Mouse (Mus musculus): ENCODE data around the gene Rnase4. TPM values are rescaled to one million over a fixed set of nuclear protein-coding genes. Genes with fewer than 3 reads are reported as not detected.

Rnase4 gene
- polyA plus RNA-seq, 2 experiments, result 12.8 to 20.2 TPM

DNA sequence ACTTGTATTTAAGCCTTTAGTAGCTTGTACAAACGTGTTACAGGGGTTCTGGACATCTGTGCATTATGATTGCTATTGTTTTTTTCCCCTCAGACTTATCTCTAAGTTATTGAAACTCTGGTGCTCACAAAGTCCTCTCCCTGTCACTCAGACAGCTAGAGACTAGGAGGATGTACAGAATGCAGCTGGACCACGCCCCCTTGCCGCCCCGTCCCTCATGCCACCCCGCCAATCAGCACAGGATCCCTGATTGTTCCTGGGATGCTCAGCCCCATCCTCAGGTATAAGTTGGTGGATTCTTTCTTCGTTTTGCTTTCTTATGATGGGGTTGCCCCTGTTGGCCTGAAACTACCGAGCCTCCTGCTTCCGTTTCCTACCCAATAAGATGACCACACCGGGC lies 22.6 kb downstream of the Rnase4 start:
- Histone ChIP-seq H3K4me2 (ENCODE audit: low read depth) (no peak overlapping the region), H3K4me1 (replicated peaks; ENCODE audit: control insufficient read depth in 2 of 2, insufficient read depth in 2 of 2, low read length in 1 of 2) (peaks cover 0 to 4% of the 10 kb centered on the region in 2 experiments; a peak in 1 of 4 replicates), H3K36me3 (replicated peaks; ENCODE audit: control insufficient read depth, insufficient read depth, low read depth) (no peaks in the 10 kb centered on the region), H3K4me3 (ENCODE audit: insufficient read depth in 1 of 2, low read depth in 2 of 2, low read length in 2 of 2) (no peak overlapping the region), H3K9me3 (ENCODE audit: control insufficient read depth, low read length) (no peaks in the 10 kb centered on the region), H3K27ac (no peak overlapping the region), H3K27me3 (ENCODE audit: control insufficient read depth, insufficient read depth, low read length) (no peaks in the 10 kb centered on the region), H3K9ac (replicated peaks) (no peak overlapping the region)
- no peak for DNase-seq (ENCODE audit: low read depth in 3 of 3, low spot score in 3 of 3)
- WGBS (ENCODE audit: insufficient replicate concordance), result 49% methylated on average over 9 of the region's 9 CpGs
- TF ChIP-seq EP300 (IDR thresholded peaks at IDR 0.05; ENCODE audit: low read depth) (no peak), CTCF (IDR thresholded peaks at IDR 0.05; ENCODE audit: low read depth) (no peak)
- no peak for ATAC-seq (ENCODE audit: insufficient read depth)

DNA sequence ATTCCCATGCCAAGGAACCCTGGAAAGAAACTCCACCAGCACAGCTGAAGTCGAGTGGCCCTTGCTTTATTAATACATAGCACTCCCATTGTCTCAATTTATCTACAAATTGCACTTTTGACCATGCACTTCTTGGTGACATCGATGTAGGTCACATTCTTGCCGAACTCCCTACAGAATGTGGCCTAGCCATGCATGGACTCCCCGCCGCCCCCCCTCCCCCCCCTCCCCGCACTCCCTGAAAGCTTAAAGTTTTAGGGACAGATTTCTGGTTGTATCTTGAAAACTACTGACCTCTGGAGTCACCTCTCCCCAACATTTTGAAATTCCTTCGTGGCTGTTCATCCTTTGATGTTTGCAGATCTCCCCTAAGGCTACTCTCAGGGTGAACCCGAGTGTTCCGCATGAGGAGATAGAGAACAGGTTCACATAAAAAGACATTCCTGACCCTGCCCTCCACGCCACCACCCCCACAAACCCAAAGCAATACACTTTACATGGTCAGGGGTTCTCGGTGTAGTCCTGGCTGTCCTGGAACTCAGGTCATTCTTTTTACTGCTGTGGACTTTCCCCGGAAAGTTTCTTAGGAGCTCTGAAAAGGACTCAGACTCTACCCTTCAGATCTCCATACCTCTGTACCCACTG lies 23.2 kb downstream of the Rnase4 start, which contains the start of gene Eddm3b:
Eddm3b (plus strand) TSS at position 511 of the 645 bp plus-strand sequence.
- ATAC-seq (ENCODE audit: insufficient read depth) (no peak), DNase-seq (ENCODE audit: low read depth in 3 of 3, low spot score in 3 of 3) (no peak)
- no peak within 1 kb of the TSS for H3K27ac ChIP-seq
- H3K4me1 ChIP-seq (replicated peaks; ENCODE audit: control insufficient read depth in 2 of 2, insufficient read depth in 2 of 2, low read length in 1 of 2), result peaks cover 0 to 4% of the 10 kb centered on the region in 2 experiments; a peak in 1 of 4 replicates
- TF ChIP-seq EP300 (IDR thresholded peaks at IDR 0.05; ENCODE audit: low read depth), result no peak
- TF ChIP-seq CTCF (IDR thresholded peaks at IDR 0.05; ENCODE audit: low read depth), result no peak
- no peak within 1 kb of the TSS for H3K4me2 ChIP-seq (ENCODE audit: low read depth)
- H3K9ac ChIP-seq (replicated peaks), result no peak within 1 kb of the TSS
- H3K36me3 ChIP-seq (replicated peaks; ENCODE audit: control insufficient read depth, insufficient read depth, low read depth), result no peaks in the 10 kb centered on the region
- H3K9me3 ChIP-seq (ENCODE audit: control insufficient read depth, low read length), result no peaks in the 10 kb centered on the region
- no peak within 1 kb of the TSS for H3K4me3 ChIP-seq (ENCODE audit: insufficient read depth in 1 of 2, low read depth in 2 of 2, low read length in 2 of 2)
- 64% methylated on average over 12 of the region's 12 CpGs for WGBS (ENCODE audit: insufficient replicate concordance)
- H3K27me3 ChIP-seq (ENCODE audit: control insufficient read depth, insufficient read depth, low read length), result no peaks in the 10 kb centered on the region

DNA sequence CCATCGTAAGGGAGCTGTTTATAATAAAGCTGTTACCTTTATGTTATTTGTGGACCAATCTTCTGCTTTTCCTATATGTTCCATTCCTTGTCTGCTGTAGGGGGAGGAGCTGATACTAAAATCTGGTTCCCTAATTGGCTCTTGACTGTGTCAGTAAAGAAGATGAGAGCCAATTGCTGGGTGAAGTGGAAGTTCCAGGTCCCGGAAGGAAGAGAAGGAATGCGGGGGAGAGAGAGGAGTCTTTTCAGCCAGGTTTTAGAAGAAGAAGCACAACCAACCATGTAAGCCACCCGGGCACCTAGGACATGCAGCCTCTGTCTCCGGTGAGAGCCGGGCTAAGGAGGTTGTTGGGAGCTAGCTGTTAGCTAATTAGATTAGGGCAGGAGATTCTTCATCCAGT lies 34.8 kb downstream of the Rnase4 start:
- 81% methylated on average over 6 of the region's 6 CpGs for WGBS (ENCODE audit: insufficient replicate concordance)
- H3K36me3 ChIP-seq (replicated peaks; ENCODE audit: control insufficient read depth, insufficient read depth, low read depth), result no peaks in the 10 kb centered on the region
- peaks cover 44 to 59% of the 10 kb centered on the region in 2 experiments for H3K4me1 ChIP-seq (replicated peaks; ENCODE audit: control insufficient read depth in 2 of 2, insufficient read depth in 2 of 2, low read length in 1 of 2)
- H3K9ac ChIP-seq (replicated peaks), result no peak overlapping the region
- no peaks in the 10 kb centered on the region for H3K27me3 ChIP-seq (ENCODE audit: control insufficient read depth, insufficient read depth, low read length)
- H3K27ac ChIP-seq, result no peak overlapping the region
- H3K4me2 ChIP-seq (ENCODE audit: low read depth), result no peak overlapping the region
- no peaks in the 10 kb centered on the region for H3K9me3 ChIP-seq (ENCODE audit: control insufficient read depth, low read length)
- H3K4me3 ChIP-seq (ENCODE audit: insufficient read depth in 1 of 2, low read depth in 2 of 2, low read length in 2 of 2), result no peak overlapping the region
- ATAC-seq (ENCODE audit: insufficient read depth) (no peak), DNase-seq (ENCODE audit: low read depth in 3 of 3, low spot score in 3 of 3) (no peak)
- no peak for TF ChIP-seq EP300 (IDR thresholded peaks at IDR 0.05; ENCODE audit: low read depth)
- no peak for TF ChIP-seq CTCF (IDR thresholded peaks at IDR 0.05; ENCODE audit: low read depth)

DNA sequence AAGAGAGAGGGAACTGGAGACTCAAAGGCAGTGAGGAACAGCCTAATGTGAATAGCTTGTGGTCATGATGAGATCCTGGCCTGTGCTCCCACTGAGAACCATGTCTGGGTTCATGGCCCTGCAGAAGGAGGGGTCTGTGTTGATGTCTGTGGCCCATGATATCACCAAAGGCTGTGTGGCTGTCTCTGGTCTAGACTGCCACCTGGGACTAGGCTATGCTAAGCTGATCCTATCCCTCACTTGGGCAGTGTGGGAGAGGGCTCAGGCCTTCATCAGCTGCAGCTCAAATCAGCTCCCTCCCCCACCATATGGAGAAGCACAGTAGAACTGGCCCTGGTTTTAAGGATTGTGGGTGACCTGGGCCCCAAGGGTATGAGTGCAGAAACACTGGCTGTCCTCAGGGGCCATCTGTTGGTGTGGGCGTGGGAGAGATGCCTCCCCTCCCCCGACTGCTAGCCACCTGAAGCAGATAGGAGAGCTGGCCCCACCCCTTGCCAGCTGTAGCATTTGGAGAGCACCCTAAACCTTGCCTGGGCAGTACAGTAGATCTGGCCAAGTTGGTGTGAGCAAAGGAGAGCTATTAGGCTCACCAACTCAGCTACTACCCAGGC lies 36.9 kb downstream of the Rnase4 start:
- WGBS (ENCODE audit: insufficient replicate concordance), result 21% methylated on average over 2 of the region's 2 CpGs
- no peaks in the 10 kb centered on the region for H3K36me3 ChIP-seq (replicated peaks; ENCODE audit: control insufficient read depth, insufficient read depth, low read depth)
- peaks cover 60 to 73% of the 10 kb centered on the region in 2 experiments for H3K4me1 ChIP-seq (replicated peaks; ENCODE audit: control insufficient read depth in 2 of 2, insufficient read depth in 2 of 2, low read length in 1 of 2)
- peak overlapping the region in 1 of 2 experiments; percentile 8; a peak in 1 of 4 replicates for H3K4me3 ChIP-seq (ENCODE audit: insufficient read depth in 1 of 2, low read depth in 2 of 2, low read length in 2 of 2)
- H3K4me2 ChIP-seq (ENCODE audit: low read depth), result peak overlapping the region; percentile 90
- DNase-seq (ENCODE audit: low read depth in 3 of 3, low spot score in 3 of 3), result peak; percentile 71 to 77 (median 73)
- no peaks in the 10 kb centered on the region for H3K27me3 ChIP-seq (ENCODE audit: control insufficient read depth, insufficient read depth, low read length)
- peak overlapping the region; percentile 99 for H3K27ac ChIP-seq
- ATAC-seq (ENCODE audit: insufficient read depth), result peak; percentile 83
- H3K9ac ChIP-seq (replicated peaks), result peak overlapping the region; percentile 65
- H3K9me3 ChIP-seq (ENCODE audit: control insufficient read depth, low read length), result no peaks in the 10 kb centered on the region
- TF ChIP-seq EP300 (IDR thresholded peaks at IDR 0.05; ENCODE audit: low read depth) (peak; percentile 57), CTCF (IDR thresholded peaks at IDR 0.05; ENCODE audit: low read depth) (peak; percentile 25)

Data from liver, embryonic 14.5 days (tissue).